Mouse (Mus musculus) midbrain, embryonic 10.5 days (tissue): ENCODE measurements around the gene Adssl1. TPM values are rescaled to one million over a fixed set of nuclear protein-coding genes. Genes with fewer than 3 reads are reported as not detected.

Experiments
- DNase-seq: peaks from one replicate; pipeline ENCODE4 v3.0.0-alpha.2; 2017; ENCODE audit warnings: low spot score
- H3K27ac ChIP-seq: fragments of 300-500 bp; sonication (generic); replicated peaks from 2 replicates; pipeline ENCODE4 v1.5.1; 2016; ENCODE audit warnings: mild to moderate bottlenecking
- H3K27me3 ChIP-seq: fragments of 300-500 bp; sonication (generic); 2 replicates; pipeline ENCODE4 v1.6.1; 2016; ENCODE audit warnings: low read depth, mild to moderate bottlenecking; ENCODE audit not compliant: poor library complexity, severe bottlenecking
- H3K36me3 ChIP-seq: fragments of 300-500 bp; sonication (generic); 2 replicates; pipeline ENCODE4 v1.6.1; 2016; ENCODE audit warnings: mild to moderate bottlenecking, moderate library complexity
- H3K4me1 ChIP-seq: fragments of 300-500 bp; sonication (generic); 2 replicates; pipeline ENCODE4 v1.6.1; 2016
- H3K4me3 ChIP-seq: fragments of 300-500 bp; sonication (generic); 2 replicates; pipeline ENCODE4 v1.5.1; 2016; ENCODE audit warnings: mild to moderate bottlenecking, moderate library complexity
- H3K9me3 ChIP-seq: fragments of 300-500 bp; sonication (generic); replicated peaks from 2 replicates; pipeline ENCODE4 v1.6.1; 2016; ENCODE audit warnings: mild to moderate bottlenecking
- WGBS: fragments of 180-500 bp; shearing (Covaris S2); methylation state at CpG from one replicate; pipeline ENCODE4 v1.1.7; 2016; 5-methylcytosine and 5-hydroxymethylcytosine counted together
- polyA plus RNA-seq: library from polyadenylated mRNA; unstranded; fragments of >200 nt; fragmentation: Nextera tagmentation; extraction: Ambion mirVana; gene quantifications from 2 replicates; pipeline ENCODE4 v1.2.1, GENCODE M21; 2016

Adssl1 gene
- polyA plus RNA-seq, 1 experiment from 2014 or later = 3.4 TPM

DNA sequence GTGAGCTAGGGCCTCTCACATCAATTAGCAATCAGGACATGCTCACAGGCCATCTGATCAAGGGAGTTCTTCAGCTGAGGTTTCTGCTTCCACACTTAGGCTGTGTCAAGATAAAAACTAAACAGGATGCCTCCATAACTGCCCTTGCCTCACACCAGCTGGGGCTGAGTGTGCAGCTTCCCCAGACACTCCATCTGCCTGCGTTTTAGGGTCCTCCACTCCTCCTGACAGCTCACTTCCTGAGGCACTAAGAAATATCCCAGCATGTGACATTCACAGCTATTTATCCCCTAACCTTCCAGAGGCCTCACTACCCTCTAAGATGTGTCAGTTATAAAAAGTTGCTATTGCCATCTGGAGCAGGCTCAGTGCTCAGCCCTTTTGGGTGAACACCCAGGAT, 11.6 kb downstream of the Adssl1 start:
- H3K4me3 ChIP-seq = no peak overlapping the region
- WGBS = 70% methylated on average over 1 of the region's 1 CpGs
- H3K27ac ChIP-seq = no peak overlapping the region
- no peak for DNase-seq
- no peaks in the 10 kb centered on the region for H3K9me3 ChIP-seq
- H3K36me3 ChIP-seq = no peaks in the 10 kb centered on the region
- peaks cover 32% of the 10 kb centered on the region for H3K4me1 ChIP-seq
- 0 out of 2 replicates have a peak, but pooled peaks cover 3% of the 10 kb centered on the region for H3K27me3 ChIP-seq

DNA sequence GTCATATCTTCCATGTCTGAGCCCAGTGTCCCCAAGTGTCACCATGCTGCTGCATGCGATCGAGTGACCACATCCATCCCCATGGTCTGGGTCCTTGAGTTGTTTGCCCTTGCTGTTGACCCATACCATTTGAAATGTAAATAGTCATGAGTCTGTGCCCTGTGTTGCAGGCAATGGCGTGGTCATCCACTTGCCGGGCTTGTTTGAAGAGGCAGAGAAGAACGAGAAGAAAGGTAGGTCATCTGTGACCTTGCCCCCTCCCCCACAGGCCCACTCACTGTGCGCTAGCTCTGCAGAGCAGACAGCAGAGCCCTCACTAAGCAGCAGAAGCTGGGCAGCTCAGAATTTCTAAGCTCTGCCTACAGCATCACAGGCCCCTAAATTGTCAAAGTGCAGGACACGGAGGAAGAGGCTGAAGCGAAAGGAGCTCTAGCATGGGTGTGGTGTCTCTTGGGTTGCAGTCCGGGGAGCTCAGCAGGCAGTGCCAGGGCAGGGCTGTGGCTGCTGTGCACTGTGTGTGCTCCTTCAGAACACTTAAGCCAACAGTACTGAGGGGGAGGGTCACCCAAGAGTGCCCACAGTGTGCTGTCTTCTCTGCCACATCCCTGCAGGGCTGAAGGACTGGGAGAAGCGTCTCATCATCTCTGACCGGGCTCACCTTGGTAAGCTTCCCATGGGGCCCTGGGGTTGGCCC, 12.4 kb downstream of the Adssl1 start:
- Histone ChIP-seq H3K9me3 (no peaks in the 10 kb centered on the region), H3K27me3 (0 out of 2 replicates have a peak, but pooled peaks cover 3% of the 10 kb centered on the region), H3K36me3 (no peaks in the 10 kb centered on the region), H3K27ac (no peak overlapping the region), H3K4me3 (no peak overlapping the region), H3K4me1 (peaks cover 32% of the 10 kb centered on the region)
- 73% methylated on average over 11 of the region's 11 CpGs for WGBS
- DNase-seq = no peak

DNA sequence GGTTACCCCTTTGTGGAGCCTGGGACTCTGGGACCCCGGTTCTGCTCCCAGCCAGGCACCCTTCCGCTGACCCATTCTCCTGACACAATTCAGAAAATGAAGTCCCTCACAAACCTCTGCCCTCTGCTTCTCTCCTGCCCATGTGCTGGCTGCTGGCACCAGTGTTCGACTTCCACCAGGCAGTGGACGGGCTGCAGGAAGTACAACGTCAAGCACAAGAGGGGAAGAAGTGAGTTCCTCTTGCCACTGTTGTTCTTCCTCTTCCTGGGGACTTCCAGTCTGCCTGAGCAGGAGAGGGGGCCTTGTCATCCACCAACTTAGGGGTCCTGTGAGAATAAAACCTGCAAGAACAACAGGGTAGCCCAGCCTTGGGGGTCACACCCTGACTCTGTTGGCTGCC, 13.1 kb downstream of the Adssl1 start:
- H3K4me1 ChIP-seq = peaks cover 32% of the 10 kb centered on the region
- no peak overlapping the region for H3K27ac ChIP-seq
- no peak overlapping the region for H3K4me3 ChIP-seq
- H3K27me3 ChIP-seq = 0 out of 2 replicates have a peak, but pooled peaks cover 3% of the 10 kb centered on the region
- H3K9me3 ChIP-seq = no peaks in the 10 kb centered on the region
- DNase-seq = no peak
- WGBS = 82% methylated on average over 5 of the region's 5 CpGs
- no peaks in the 10 kb centered on the region for H3K36me3 ChIP-seq

DNA sequence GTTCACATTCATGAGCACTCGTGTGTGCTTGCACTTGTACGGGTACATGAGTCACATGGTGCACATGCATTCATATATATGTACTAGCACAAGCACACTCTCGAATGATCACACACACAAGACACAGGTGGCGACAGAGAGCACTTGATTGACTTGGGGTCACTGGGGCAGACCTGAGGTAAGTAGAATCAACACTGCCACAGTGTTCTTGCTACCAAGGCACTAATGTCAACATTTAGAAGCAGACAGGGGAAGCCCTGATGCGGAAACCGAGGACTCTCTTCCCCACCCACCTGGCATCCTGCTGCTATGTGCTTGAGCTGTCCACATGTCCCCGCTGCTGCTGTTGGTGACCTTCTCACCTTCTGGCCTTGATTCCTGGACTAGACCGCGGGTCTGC, 13.8 kb downstream of the Adssl1 start:
- 71% methylated on average over 9 of the region's 9 CpGs for WGBS
- Histone ChIP-seq H3K27me3 (0 out of 2 replicates have a peak, but pooled peaks cover 3% of the 10 kb centered on the region), H3K4me3 (no peak overlapping the region), H3K9me3 (no peaks in the 10 kb centered on the region), H3K36me3 (no peaks in the 10 kb centered on the region), H3K4me1 (peaks cover 24% of the 10 kb centered on the region), H3K27ac (no peak overlapping the region)
- no peak for DNase-seq

DNA sequence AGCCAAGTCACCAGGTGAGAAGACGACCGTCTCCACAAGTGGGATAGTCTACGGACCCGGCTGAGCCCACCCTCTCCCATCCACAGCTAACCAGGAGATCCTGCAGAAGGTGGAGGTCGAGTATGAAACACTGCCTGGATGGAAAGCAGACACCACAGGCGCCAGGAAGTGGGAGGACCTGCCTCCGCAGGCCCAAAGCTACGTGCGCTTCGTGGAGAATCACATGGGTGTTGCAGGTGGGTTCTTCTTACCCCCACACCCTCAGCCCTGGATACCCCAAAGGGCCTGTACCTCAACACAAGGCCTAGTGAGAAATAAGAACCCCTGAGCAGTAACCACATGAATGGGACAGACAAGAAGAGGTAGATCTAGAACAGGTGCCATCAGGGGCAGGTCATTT, 19.7 kb downstream of the Adssl1 start:
- DNase-seq = no peak
- H3K27ac ChIP-seq = 0 out of 2 replicates have a peak overlapping the region, but pooled peaks have one; percentile 9
- no peak overlapping the region for H3K4me3 ChIP-seq
- no peaks in the 10 kb centered on the region for H3K36me3 ChIP-seq
- no peaks in the 10 kb centered on the region for H3K9me3 ChIP-seq
- H3K27me3 ChIP-seq = 0 out of 2 replicates have a peak, but pooled peaks cover 3% of the 10 kb centered on the region
- H3K4me1 ChIP-seq = peaks cover 7% of the 10 kb centered on the region
- 91% methylated on average over 10 of the region's 10 CpGs for WGBS

DNA sequence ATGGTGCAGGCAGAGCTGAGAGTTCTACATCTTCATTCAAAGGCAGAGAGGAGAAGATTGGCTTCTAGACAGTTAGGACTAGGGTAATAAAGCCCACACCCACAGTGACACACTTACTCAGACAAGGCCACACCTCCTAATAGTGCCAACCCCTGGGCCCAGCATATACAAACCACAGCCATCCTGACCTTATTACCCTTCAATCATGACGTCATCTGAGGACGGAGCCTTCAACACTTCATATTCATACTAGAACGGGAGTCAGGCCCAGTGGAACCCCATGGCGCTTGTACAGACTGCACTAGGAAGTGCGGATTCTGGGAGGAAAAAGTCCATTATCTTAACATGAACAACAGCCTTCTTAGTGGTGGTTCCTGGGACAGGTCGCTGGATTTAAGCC, 23.3 kb downstream of the Adssl1 start:
- Histone ChIP-seq H3K4me3 (no peak overlapping the region), H3K36me3 (peaks cover 15% of the 10 kb centered on the region), H3K27me3 (no peaks in the 10 kb centered on the region), H3K9me3 (no peaks in the 10 kb centered on the region), H3K27ac (no peak overlapping the region), H3K4me1 (peaks cover 33% of the 10 kb centered on the region)
- DNase-seq = no peak
- WGBS = 88% methylated on average over 6 of the region's 6 CpGs

DNA sequence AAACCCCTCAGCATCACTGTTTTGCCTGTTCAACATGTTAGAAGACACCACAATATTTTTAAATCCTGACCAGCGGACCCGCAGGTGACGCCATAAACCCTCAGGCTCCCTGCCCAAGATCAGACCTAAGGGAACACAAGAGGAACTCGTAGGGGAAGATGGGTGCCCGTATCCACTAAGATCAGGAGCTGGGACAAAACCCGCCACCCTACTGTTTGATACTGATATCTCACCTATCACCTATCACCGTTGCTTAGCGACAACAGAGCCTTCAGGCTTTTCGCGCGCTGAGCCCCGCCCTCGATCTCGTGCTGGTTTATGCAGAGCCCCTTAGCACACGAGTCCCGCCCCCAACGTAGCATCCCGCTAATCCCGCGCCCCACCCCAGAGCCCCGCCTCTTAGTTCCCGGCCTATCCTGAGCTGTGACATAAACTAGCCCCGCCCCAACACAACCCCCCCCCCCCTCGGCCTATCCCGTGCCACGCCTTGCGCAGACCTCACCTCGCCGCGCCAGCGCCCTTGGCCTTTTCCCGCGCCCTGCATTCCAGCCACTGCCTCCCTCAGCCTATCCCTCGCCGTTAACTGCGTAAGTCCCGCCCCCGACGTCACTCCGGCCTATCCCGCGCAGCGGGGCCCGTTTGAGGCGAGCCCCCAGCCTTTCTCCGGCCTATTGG, 24.5 kb downstream of the Adssl1 start, which contains the start of gene Siva1:
TSS of gene Siva1 (plus strand) at position 500 of the 675 bp plus-strand sequence.
- DNase-seq = peak; percentile 100
- Histone ChIP-seq H3K4me3 (peak within 1 kb of the TSS; percentile 88), H3K9me3 (no peaks in the 10 kb centered on the region), H3K27me3 (no peaks in the 10 kb centered on the region), H3K27ac (peak within 1 kb of the TSS; percentile 93), H3K4me1 (peaks cover 33% of the 10 kb centered on the region), H3K36me3 (peaks cover 27% of the 10 kb centered on the region)
- WGBS = 2% methylated on average over 46 of the region's 46 CpGs

DNA sequence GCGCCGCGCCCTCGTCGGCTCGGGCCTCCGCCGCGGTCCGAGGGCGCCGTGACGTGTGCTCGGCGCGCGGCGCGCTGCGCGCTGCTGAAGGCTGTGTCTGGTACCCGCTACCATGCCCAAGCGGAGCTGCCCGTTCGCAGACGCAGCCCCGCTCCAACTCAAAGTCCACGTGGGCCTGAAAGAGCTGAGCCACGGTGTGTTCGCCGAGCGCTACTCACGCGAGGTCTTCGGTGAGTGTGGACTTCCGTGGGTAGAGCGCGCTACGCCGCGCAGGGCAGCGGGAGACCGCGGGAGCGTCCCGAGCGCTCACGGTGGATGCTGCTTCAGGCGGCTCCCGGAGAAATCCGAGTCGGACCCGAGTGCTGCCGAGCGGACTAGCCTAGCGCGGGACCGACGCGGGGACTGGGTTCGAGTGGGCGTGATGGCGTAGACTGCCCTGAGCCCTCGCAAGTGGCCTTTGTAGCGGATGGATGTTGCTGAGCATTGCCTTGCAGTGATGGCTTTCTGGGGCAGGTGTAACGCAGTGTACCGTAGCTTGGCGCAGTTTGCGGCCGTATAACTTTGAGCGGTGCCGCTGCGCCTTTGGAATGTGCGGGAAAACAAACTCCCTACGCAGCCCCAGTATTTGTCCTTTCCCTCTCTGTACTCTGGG, 25.1 kb downstream of the Adssl1 start:
- H3K27ac ChIP-seq = peak overlapping the region; percentile 93
- WGBS = under 1% methylated on average over 75 of the region's 75 CpGs

DNA sequence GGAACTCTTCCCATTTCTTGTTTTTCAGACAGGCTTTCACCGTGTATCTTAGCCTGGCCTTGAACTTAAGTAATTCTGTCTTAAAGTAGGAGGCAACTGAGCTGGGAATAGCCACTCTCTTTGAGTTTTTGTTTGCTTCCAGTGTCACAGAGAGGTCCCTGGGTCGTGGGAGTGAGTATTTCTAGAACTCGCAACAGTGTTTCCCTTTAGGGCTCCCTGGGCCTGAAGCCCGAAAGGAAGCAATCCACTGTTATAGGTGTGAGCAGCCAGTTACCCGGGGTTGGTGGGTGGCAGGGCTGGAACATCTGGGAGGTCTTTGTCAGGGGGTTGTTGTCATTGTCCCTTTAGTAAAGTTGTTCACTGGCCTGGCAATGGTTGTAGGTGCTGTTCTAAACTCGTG, 26.3 kb downstream of the Adssl1 start:
- Histone ChIP-seq H3K4me1 (peaks cover 33% of the 10 kb centered on the region), H3K9me3 (no peaks in the 10 kb centered on the region), H3K27ac (peak overlapping the region; percentile 34; the same call in 1 of the 2 replicates), H3K27me3 (no peaks in the 10 kb centered on the region), H3K36me3 (peaks cover 46% of the 10 kb centered on the region), H3K4me3 (peak overlapping the region; percentile 88)
- WGBS = 73% methylated on average over 6 of the region's 6 CpGs
- no peak for DNase-seq

More for the DNA sequence above, 25.1 kb downstream of the Adssl1 start:
- DNase-seq = peak; percentile 75
- Histone ChIP-seq H3K4me1 (peaks cover 33% of the 10 kb centered on the region), H3K36me3 (peaks cover 34% of the 10 kb centered on the region), H3K27me3 (no peaks in the 10 kb centered on the region), H3K9me3 (no peaks in the 10 kb centered on the region), H3K4me3 (peak overlapping the region; percentile 88)

DNA sequence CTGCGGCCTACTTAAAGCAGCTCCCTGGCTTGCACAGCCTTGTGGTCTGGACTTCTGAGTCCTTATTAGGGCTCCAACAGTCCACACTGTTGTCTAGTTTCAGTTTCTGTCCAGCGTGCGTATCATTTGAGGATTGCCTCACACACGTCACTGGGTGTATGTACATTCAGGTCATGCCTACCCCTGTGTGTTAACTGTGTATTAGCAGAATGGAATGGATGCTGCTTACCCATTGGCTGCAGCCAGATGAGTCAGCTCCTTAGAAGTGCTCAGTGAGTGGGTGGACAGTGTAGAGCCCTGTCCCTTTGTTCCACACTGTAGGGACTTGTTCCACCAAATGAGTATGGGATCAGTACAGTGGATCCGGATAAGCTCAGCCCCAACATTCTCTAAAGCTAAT, 28.2 kb downstream of the Adssl1 start:
- Histone ChIP-seq H3K36me3 (peaks cover 65% of the 10 kb centered on the region), H3K4me1 (peaks cover 33% of the 10 kb centered on the region), H3K27me3 (no peaks in the 10 kb centered on the region), H3K27ac (no peak overlapping the region), H3K9me3 (no peaks in the 10 kb centered on the region), H3K4me3 (no peak overlapping the region)
- no peak for DNase-seq
- 93% methylated on average over 5 of the region's 5 CpGs for WGBS

DNA sequence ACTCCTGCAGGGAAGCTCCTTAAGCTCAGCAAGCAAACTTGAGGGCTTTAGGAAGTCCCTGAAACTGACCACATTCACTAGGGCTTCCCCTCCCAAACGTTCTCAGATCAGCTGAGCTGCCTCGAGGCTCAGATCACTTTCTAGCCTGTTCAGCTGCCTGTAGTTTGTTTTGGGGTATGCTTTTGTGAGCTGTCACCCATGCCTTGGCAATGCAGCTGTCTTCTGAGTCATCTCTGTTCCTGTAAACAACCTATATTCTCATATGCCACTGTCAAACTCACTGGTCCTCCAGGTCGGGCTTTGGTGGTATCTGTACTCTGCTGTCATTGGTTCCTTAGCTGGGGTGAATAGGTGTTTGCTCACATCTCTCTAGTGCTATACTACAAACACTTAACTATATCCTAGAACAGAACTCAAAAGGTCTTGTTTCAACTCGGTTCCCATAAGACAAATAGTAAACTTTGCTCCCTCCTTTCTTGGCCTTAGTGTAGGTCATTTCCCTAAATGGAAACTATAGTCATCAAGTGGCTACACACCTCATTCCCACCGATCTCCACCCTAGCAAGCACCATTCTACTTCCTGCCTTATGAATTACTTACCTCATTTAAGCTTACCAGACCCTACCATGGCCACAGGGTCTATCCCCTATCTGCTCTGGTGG, 32.1 kb downstream of the Adssl1 start:
- Histone ChIP-seq H3K9me3 (no peaks in the 10 kb centered on the region), H3K27ac (no peak overlapping the region), H3K36me3 (peaks cover 100% of the 10 kb centered on the region), H3K27me3 (no peaks in the 10 kb centered on the region), H3K4me3 (no peak overlapping the region), H3K4me1 (peaks cover 18% of the 10 kb centered on the region)
- 86% methylated on average over 5 of the region's 5 CpGs for WGBS
- no peak for DNase-seq

DNA sequence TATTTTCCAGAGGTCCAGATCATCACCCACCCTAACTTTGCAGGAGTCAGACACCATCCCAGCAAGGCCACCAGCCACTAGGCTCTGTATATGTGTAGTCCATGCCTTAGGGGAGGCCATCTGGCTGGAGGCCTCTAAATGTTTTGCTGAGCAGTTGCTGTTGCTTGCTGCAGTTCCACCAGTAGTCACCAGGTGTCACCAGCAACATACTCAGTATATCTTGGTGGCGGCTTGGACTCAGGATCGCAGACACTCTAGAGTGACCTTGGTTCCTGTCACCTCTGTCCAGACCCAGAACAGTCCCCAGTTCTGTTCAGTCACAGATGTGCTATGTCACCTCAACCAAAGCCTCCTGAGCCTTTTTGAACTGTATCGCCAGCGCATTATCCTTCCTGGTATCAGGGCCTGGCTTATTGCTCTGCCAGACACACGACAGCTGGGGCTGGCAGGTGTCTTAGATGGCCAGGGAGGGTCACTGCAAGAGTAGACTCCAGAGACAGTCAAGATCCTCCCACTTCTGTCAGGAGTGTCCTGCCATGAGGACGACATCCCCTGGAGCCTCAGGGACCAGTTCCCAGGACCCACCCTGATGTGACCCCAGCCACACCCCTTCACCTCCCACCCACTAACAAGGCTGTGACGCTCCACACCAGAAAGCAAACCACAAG, 33.4 kb downstream of the Adssl1 start:
- Histone ChIP-seq H3K9me3 (no peaks in the 10 kb centered on the region), H3K4me1 (peaks cover 13% of the 10 kb centered on the region), H3K27ac (no peak overlapping the region), H3K36me3 (peaks cover 100% of the 10 kb centered on the region), H3K27me3 (no peaks in the 10 kb centered on the region), H3K4me3 (no peak overlapping the region)
- 66% methylated on average over 7 of the region's 7 CpGs for WGBS
- DNase-seq = peak; percentile 83
